Mouse (Mus musculus): ENCODE measurements around the gene Cbarp. TPM values are rescaled to one million over a fixed set of nuclear protein-coding genes. Genes with fewer than 3 reads are reported as not detected.

Gene Cbarp
- polyA plus RNA-seq, 1 experiment from 2014 or later = 2.5 TPM

DNA sequence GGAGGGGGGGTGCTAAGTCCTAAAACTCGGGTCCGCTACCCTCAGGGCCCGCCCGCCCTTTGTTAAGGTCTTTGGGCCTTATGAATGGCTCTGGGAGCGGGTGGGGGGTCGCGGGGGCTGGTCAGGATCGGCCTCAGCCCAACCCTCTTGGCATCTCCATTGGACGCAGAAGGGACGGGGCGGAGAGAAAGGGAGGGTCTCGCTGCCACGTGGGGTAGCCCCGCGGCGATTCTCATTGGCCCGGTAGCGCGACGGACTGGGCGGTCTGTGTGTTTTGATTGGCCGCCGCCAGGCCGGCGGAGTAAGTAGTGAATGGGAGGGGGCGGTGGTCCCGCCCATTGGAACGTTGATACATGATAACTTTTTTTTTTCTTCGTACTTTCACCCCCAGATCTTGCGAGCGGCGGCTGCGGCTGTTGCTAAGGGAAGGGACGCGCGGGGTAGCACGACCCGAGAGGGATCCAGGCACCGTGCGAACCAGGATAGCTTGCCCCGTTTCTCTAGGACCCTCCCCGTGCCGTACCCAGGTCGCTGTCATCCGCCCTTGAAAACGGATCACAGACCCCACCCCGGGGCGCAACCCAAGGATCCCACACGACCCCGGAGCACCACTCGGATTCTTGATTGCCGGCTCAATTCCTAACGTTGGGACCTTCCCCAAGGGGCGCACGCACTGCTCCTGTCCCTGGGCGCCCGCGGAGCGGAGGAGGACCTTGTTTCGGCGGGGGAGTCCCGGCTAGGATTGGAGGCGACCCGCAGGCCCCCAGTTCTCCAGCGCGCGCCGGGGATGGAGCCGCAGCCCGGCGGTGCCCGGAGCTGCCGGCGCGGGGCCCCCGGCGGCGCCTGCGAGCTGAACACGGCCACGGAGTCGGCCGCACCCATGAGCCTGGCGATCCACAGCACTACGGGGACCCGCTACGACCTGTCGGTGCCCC lies 8.9 kb upstream of the Cbarp start:
- ATAC-seq (replicated peaks; ENCODE audit: extremely low read depth, insufficient read depth, low FRiP score) = peak; percentile 79
- peak overlapping the region; percentile 100 for H3K27ac ChIP-seq (ENCODE audit: low read length)
- H3K4me2 ChIP-seq (ENCODE audit: low read depth, low read length) = peak overlapping the region; percentile 91
- WGBS = under 1% methylated on average over 84 of the region's 88 CpGs
- H3K9me3 ChIP-seq (replicated peaks; ENCODE audit: control insufficient read depth, low read length) = no peaks in the 10 kb centered on the region
- H3K9ac ChIP-seq (ENCODE audit: low read length) = peak overlapping the region; percentile 99
- peak overlapping the region; percentile 92 for H3K4me3 ChIP-seq (ENCODE audit: low read length)
- peaks cover 41% of the 10 kb centered on the region for H3K36me3 ChIP-seq (ENCODE audit: control insufficient read depth, insufficient read depth)
- peaks cover 57% of the 10 kb centered on the region for H3K4me1 ChIP-seq (ENCODE audit: control insufficient read depth, insufficient read depth, low read length)
- H3K27me3 ChIP-seq (ENCODE audit: control insufficient read depth, insufficient read depth, low read length) = no peaks in the 10 kb centered on the region

DNA sequence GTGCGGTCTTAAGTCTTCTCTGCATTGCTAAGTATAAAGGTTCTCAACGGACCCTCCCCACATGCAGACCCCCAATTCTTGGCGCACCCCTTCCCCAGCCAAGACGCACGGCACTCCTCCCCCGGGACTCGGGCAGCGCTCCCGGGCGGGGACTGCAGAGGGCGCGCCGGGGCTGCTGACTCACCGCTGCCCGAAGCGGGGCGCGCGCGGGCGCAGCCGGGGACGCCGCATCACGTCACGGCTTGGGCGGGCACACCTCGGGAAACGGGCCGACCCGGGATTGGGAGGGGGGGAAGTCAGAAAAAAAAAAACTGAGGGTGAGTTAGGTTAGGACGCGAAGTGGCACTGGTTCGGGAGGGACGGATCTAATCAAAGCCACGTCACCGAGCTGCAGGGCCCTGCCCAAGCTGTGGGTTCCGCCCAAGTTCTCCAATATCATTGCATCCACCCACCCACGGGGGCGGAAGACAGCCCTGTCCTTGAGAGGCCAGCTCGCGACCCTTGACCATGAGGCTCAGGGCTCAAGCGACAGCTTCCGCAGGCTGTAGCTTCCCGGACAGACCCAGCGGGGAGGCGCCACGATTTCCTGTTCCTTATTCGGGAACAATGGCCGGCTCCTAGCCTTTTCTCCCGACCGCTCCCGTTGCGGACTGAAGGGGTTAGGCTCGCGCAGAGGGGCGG lies 8.1 kb upstream of the Cbarp start:
- H3K4me1 ChIP-seq (ENCODE audit: control insufficient read depth, insufficient read depth, low read length) = peaks cover 55% of the 10 kb centered on the region
- H3K27ac ChIP-seq (ENCODE audit: low read length) = peak overlapping the region; percentile 100
- no peaks in the 10 kb centered on the region for H3K9me3 ChIP-seq (replicated peaks; ENCODE audit: control insufficient read depth, low read length)
- no peaks in the 10 kb centered on the region for H3K27me3 ChIP-seq (ENCODE audit: control insufficient read depth, insufficient read depth, low read length)
- WGBS = 1% methylated on average over 57 of the region's 57 CpGs
- H3K36me3 ChIP-seq (ENCODE audit: control insufficient read depth, insufficient read depth) = peaks cover 41% of the 10 kb centered on the region
- H3K4me2 ChIP-seq (ENCODE audit: low read depth, low read length) = peak overlapping the region; percentile 91
- peak overlapping the region; percentile 96 for H3K9ac ChIP-seq (ENCODE audit: low read length)
- peak overlapping the region; percentile 92 for H3K4me3 ChIP-seq (ENCODE audit: low read length)
- ATAC-seq (replicated peaks; ENCODE audit: extremely low read depth, insufficient read depth, low FRiP score) = peak; percentile 41

DNA sequence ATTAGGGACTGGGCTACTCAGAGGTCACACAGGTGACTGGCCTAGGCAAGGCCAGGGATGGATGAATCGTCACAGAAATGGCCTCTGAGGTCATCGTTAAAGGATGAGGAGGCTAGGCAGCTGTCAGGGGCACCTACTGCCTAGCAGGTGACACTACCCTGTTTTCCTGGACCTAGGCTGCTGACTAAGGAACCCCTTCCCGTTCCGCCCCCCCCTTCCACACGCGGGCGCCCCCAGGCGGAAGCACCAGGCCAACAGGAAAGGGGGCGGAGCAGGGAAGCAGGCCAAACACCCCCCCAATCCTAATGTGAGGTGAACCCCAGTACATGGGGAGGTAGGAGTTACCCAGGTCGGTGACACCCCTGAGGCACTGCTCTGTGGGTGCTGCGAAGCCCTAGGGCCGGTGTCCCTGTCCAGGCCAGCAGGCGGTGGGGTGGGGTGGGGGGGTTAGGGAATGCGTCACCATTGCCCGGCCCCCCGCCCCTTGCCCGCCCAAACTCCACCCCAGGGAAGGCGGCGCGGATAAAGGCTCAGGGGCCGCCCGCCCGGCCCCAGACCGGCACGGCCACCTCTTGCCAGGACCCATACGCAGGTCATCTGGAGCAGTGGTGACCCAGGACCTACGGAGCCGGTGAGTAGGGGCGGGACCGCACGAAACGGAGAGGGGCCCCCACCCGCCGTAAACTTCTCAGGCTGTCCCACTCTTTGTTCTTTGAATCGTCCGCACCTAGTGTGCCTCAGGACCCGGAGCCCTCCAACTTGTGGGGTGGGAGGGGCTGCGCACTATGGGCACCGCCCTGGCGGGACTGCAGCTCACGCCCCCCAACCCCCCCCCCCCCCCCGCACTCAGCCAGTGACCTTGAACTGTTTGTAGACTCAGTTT lies 7.3 kb upstream of the Cbarp start, which contains the start of gene Midn:
Gene Midn (plus strand): TSS at position 554 of the 883 bp plus-strand sequence.
- WGBS = under 1% methylated on average over 39 of the region's 42 CpGs

DNA sequence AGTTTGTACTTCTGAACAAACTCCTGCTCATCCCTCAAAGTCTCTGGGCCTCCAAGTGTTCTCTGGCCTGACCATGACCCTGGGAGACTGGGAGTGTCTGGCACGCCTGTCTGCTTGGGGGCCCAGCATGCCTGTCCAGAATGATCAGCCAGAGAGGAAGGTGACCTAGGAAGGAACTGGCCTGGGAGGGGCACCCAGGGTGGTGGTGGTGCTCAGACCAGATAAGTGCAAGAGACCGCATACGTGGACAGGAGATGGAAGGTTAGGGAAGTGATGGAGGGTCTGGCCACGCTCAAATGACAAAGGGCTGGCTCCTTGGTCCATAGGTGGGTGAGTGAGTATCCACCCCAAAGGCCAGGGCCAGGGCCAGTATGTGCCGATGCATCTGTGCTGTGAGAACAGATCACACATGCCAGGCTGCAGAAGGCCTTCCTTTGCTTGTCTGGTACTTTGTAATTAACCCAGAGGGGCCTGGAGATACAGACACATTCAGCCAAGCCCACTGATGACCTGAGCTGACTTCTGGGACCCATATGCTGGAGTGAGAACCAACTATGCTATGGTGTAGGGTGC lies 6.6 kb upstream of the Cbarp start:
- H3K4me2 ChIP-seq (ENCODE audit: low read depth, low read length) = peak overlapping the region; percentile 91
- WGBS = 49% methylated on average over 5 of the region's 5 CpGs
- no peak for ATAC-seq (replicated peaks; ENCODE audit: extremely low read depth, insufficient read depth, low FRiP score)
- H3K9me3 ChIP-seq (replicated peaks; ENCODE audit: control insufficient read depth, low read length) = no peaks in the 10 kb centered on the region
- H3K27ac ChIP-seq (ENCODE audit: low read length) = peak overlapping the region; percentile 100
- peaks cover 49% of the 10 kb centered on the region for H3K4me1 ChIP-seq (ENCODE audit: control insufficient read depth, insufficient read depth, low read length)
- peaks cover 31% of the 10 kb centered on the region for H3K36me3 ChIP-seq (ENCODE audit: control insufficient read depth, insufficient read depth)
- peak overlapping the region; percentile 96 for H3K9ac ChIP-seq (ENCODE audit: low read length)
- H3K4me3 ChIP-seq (ENCODE audit: low read length) = peak overlapping the region; percentile 92; the same call in 1 of the 2 replicates
- H3K27me3 ChIP-seq (ENCODE audit: control insufficient read depth, insufficient read depth, low read length) = no peaks in the 10 kb centered on the region

More for the DNA sequence above, 7.3 kb upstream of the Cbarp start, which contains the start of gene Midn:
- Histone ChIP-seq H3K27ac (ENCODE audit: low read length) (peak within 1 kb of the TSS; percentile 100), H3K4me3 (ENCODE audit: low read length) (peak within 1 kb of the TSS; percentile 92), H3K4me1 (ENCODE audit: control insufficient read depth, insufficient read depth, low read length) (peaks cover 54% of the 10 kb centered on the region), H3K27me3 (ENCODE audit: control insufficient read depth, insufficient read depth, low read length) (no peaks in the 10 kb centered on the region), H3K36me3 (ENCODE audit: control insufficient read depth, insufficient read depth) (peaks cover 38% of the 10 kb centered on the region), H3K9ac (ENCODE audit: low read length) (peak within 1 kb of the TSS; percentile 96), H3K4me2 (ENCODE audit: low read depth, low read length) (peak within 1 kb of the TSS; percentile 91), H3K9me3 (replicated peaks; ENCODE audit: control insufficient read depth, low read length) (no peaks in the 10 kb centered on the region)
- peak; percentile 41 for ATAC-seq (replicated peaks; ENCODE audit: extremely low read depth, insufficient read depth, low FRiP score)

DNA sequence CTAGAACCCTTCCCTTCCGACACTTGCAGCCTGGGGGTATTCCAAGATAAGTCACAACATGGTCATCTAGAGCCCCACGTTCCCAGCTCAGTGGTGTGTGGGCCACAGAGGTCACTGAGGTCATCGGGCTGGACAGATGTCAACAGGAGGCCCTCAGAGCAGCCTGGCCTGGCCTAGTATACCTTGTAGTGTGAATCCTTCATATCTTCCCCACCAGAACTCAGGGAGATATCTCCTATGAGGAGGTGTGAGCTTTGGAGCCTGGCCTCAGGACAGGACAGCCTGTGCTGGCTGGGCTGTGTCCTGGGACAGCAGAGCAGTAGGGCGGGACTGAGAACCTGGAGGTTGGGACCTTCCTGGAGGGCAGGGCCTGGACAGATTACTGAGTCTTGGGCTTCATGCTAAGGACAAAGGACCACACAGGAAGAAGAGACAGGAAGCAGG lies 6.0 kb upstream of the Cbarp start:
- H3K27ac ChIP-seq (ENCODE audit: low read length) = peak overlapping the region; percentile 100
- no peaks in the 10 kb centered on the region for H3K27me3 ChIP-seq (ENCODE audit: control insufficient read depth, insufficient read depth, low read length)
- no peak overlapping the region for H3K4me2 ChIP-seq (ENCODE audit: low read depth, low read length)
- ATAC-seq (replicated peaks; ENCODE audit: extremely low read depth, insufficient read depth, low FRiP score) = no peak
- H3K36me3 ChIP-seq (ENCODE audit: control insufficient read depth, insufficient read depth) = peaks cover 30% of the 10 kb centered on the region
- H3K4me3 ChIP-seq (ENCODE audit: low read length) = no peak overlapping the region
- H3K9me3 ChIP-seq (replicated peaks; ENCODE audit: control insufficient read depth, low read length) = no peaks in the 10 kb centered on the region
- 52% methylated on average over 4 of the region's 4 CpGs for WGBS
- H3K9ac ChIP-seq (ENCODE audit: low read length) = peak overlapping the region; percentile 96
- H3K4me1 ChIP-seq (ENCODE audit: control insufficient read depth, insufficient read depth, low read length) = peaks cover 43% of the 10 kb centered on the region

DNA sequence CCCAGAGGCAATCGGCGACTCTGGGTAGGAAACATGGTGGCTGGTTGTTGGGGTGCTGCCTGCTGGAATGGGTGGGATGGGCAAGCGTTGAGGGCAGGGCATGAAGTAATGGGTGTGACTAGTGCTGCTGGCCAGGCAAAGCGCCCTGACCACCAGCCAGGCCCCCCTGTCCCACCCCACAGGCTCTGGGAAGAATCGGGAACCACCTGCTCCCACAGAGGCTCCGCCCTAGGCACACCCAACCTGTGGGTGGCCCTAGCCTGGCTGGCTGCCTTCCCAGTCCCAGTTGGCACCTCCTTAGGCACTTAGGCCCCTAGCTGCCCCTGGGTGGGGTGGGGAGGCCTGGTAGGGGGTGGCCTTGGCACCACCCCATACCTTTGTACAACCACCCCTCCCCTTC lies 5.3 kb upstream of the Cbarp start:
- Histone ChIP-seq H3K9me3 (replicated peaks; ENCODE audit: control insufficient read depth, low read length) (no peaks in the 10 kb centered on the region), H3K27ac (ENCODE audit: low read length) (peak overlapping the region; percentile 100), H3K9ac (ENCODE audit: low read length) (peak overlapping the region; percentile 96), H3K4me3 (ENCODE audit: low read length) (no peak overlapping the region), H3K4me2 (ENCODE audit: low read depth, low read length) (0 out of 2 replicates have a peak overlapping the region, but pooled peaks have one; percentile 9), H3K36me3 (ENCODE audit: control insufficient read depth, insufficient read depth) (peaks cover 28% of the 10 kb centered on the region), H3K27me3 (ENCODE audit: control insufficient read depth, insufficient read depth, low read length) (no peaks in the 10 kb centered on the region), H3K4me1 (ENCODE audit: control insufficient read depth, insufficient read depth, low read length) (peaks cover 43% of the 10 kb centered on the region)
- no peak for ATAC-seq (replicated peaks; ENCODE audit: extremely low read depth, insufficient read depth, low FRiP score)
- WGBS = 81% methylated on average over 6 of the region's 6 CpGs

DNA sequence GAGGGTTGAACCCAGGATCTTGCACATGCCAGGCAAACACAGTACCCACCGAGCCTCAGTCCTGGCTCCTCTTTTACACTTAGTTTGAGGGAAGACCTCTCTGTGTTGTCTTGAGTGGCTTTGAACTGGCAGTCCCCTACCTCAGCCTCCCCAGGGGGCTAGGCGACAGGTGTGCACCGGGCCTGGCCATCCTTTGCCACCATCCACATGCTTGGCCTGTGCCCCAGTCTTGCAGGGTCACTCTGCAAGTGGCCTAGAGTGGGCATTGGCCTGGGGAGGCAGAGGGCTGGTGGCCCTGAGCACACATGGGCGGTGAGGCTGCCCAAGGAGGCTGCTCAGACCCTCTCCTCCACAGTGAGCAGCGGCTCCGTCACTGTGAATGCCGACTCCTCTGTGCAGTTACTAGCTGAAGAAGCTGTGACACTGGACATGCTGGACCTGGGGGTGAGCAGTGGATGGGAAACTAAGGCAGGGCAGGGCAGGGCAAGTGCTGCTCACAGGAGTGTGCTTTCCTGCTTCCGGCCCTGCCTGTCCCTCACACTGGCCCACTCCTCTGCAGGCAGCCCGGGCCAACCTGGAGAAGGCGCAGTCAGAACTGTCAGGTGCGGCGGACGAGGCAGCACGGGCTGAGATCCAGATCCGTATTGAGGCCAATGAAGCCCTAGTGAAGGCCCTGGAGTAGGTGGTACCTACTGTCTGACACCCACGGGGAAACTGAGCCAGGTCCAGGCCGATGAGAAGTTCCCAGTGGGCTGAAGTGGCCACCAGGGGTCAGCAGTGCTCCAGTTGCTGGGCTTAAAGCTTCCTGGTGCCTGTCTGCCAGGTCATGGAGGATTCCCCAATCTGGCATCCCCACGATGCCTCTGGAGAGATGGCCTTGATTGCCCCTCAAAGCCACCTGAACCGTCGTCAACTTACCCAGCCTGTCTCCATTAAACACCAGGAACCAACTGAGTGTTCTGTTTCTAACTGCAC lies 4.5 kb upstream of the Cbarp start:
- Histone ChIP-seq H3K4me3 (ENCODE audit: low read length) (no peak overlapping the region), H3K4me2 (ENCODE audit: low read depth, low read length) (no peak overlapping the region), H3K9me3 (replicated peaks; ENCODE audit: control insufficient read depth, low read length) (no peaks in the 10 kb centered on the region), H3K27ac (ENCODE audit: low read length) (peak overlapping the region; percentile 100), H3K9ac (ENCODE audit: low read length) (no peak overlapping the region), H3K4me1 (ENCODE audit: control insufficient read depth, insufficient read depth, low read length) (peaks cover 45% of the 10 kb centered on the region), H3K27me3 (ENCODE audit: control insufficient read depth, insufficient read depth, low read length) (no peaks in the 10 kb centered on the region), H3K36me3 (ENCODE audit: control insufficient read depth, insufficient read depth) (peaks cover 28% of the 10 kb centered on the region)
- WGBS = 73% methylated on average over 20 of the region's 20 CpGs
- no peak for ATAC-seq (replicated peaks; ENCODE audit: extremely low read depth, insufficient read depth, low FRiP score)
